Mouse (Mus musculus): ENCODE results near the gene Arih2.
"Not testable (repeated sequence)": the region's sequence is repeated elsewhere in the genome, so short reads cannot be mapped to it uniquely, and the experiment has no call there.

Gene Arih2

DNA sequence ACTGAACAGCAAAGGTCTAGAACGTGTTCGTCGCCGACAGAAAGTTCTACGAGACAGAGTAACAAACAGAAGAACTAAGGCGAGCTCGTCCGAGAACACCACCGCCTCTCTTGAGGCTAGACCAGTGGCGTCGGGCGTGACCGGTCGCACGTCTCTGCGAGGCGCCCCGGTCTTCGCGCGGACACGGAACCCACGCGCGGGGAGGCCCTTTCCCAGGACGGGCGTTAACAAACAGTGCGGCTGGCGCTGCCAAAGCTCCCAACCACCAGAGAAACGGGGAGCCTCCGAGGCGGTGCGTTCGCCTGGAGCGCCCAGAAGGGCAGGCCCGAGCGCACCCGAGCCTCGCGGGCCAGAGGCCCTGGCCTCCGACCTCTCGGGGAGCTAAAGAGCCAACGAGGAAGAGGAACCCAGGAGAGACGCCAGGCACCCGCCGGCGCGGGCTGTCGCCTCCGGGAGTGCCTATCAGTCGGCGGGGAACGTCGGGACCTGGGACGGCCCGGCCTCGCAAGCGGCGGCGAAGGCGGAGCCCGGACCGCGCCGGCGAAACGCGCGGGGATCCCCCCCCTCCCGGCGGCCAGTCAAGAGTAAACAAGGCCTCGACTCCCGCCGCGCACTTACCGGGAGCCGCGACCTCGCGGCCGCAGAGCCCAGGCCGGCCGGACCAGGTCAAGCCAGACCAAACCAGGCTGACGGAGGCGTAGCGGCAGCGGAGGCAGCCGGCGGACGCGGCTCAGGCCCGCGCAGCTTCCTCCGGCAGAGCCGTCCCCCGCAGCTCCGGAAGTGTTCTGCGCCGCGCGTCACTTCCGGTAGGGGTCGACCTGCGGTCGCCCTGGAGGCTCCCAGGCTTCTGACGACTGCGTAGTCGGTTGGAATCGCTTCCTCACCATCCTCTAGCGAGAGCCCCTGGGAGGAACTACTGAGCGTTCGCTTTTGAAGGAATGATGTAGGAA, at the start of gene Arih2:
Gene Arih2 (minus strand): TSS at position 776 of the 950 bp plus-strand sequence.
- DNase-seq: peak; percentile 93

DNA sequence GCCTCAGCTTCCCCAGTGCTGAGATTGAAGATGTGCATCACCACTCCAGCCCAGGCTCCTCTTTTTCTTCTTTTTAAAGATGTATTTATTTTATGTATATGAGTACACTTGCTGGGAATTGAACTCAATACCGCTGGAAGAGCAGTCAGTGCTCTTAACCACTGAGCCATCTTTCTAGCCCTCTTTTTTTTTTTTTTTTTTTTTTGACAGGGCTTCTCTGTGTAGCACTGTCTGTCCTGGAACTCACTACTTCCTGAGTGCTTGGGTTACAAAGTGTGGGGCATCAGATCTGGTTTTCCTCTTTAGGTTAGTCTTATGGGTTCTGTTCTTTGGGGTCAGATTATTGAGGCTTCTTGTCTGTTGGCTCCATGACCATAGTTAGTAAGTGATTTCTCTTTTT, 45.3 kb upstream of the Arih2 start:
- no peak for DNase-seq

DNA sequence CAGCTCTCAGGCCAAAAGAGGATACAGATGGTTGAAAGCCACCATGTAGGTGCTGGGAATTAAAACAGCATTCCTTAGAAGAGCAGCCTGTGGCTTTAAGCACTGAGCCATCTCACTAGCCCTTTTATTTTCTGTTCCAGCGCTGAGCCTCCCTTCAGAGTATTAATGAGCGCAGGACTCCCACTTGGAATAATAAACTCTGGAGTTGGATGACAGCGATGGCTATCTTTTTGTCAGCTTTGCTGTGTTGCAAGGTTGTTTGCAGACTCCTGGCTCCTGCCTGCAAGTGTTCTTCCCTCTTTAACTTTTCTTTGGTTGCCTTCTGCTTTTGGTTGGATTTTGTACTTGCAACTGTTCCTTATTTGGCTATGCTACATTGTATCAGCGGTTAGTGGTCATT, 44.8 kb upstream of the Arih2 start:
- no peak for DNase-seq

GRCm38 (mm10) chr9:108692226-108693041, 43.2 kb upstream of the Arih2 start:
- DNase-seq: peak; percentile 73

DNA sequence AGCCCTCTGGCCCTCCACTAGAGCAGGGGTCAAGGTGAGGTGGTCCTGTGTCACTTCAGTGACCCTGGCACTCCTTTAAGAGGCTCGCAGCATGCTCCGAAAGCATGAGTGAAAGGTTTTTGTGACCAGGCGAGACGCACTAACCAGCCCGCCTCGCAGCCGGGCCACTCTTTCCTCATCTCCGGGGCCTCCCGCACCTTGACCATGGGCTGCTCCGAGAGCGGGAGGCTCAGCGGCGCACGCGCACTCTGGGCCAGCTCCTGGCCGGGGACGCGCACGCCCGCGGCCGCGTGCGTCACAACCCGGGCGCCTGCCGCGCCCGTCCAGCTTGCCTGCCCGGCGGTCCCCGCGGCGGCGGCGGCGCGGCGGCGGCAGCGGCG, 42.6 kb upstream of the Arih2 start:
- peak; percentile 90 for DNase-seq

GRCm38 (mm10) chr9:108691371-108691770, 42.2 kb upstream of the Arih2 start:
- no peak for DNase-seq

GRCm38 (mm10) chr9:108690914-108691313, 41.7 kb upstream of the Arih2 start:
- DNase-seq: no peak

- DNase-seq: no peak
Observed at GRCm38 (mm10) chr9:108689993-108690392, 40.8 kb upstream of the Arih2 start.

DNA sequence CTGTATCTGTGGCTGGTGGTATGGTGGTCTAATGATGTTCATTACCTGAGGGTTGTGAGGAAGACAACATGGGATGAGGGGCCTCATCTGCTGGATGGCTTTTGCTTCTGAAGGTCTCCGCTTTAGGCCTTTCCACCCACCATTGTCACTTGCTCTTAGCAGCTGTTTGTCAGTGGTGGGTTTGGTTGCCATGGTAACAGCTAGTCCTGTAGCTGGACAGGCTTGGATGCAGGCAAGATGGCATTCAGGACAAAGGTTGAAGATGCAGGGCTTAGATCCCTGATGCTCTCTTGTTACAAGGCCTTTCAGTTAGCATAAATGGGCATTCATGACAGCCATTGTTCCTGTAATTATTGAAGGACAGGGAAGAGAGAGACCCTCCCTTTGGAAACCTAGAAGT, 39.9 kb upstream of the Arih2 start, which contains the start of gene Prkar2a:
Gene Prkar2a (plus strand): TSS at position 209 of the 400 bp plus-strand sequence.
- DNase-seq: no peak

DNA sequence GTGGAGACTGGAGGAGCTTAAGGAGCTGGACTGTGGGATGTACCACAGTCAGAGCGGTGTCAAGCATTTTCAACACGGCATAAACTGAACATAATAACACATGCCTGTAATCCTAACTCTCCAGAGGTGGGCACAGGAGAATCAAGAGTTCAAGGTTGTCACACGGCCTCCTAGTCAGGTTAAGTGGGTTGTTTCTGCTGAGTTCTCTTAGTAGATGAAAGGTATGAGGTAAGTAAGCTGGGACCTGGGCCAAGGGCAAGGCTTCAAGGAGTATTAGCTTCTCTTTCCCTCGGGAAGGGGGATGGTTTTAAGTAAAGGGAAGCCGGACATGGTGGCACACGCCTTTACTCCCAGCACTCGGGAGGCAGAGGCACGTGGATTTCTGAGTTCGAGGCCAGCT, 39.3 kb upstream of the Arih2 start:
- DNase-seq: no peak

DNA sequence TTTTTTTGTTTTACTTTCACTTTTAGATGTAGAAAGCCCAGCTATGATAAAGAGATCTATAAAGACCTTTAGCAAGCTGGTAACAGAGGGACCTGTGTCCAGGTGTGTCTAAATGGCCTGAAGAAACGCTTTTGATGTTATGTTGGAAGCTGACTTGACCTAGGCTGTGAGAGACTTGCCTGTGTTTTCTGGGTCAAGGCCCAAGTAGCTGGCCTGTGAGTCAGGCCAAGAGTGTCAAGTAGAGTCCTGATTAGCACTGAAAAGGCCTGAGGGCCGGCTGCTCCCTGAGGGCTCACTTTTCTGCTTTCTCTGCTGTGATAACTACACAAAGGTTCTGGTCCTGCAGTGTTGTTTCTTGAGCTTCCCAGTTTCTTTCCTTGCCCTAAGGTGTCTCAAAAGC, 38.5 kb upstream of the Arih2 start:
- DNase-seq: no peak

- DNase-seq: no peak
Observed at GRCm38 (mm10) chr9:108687181-108687580, 38.0 kb upstream of the Arih2 start.

GRCm38 (mm10) chr9:108686475-108686887, 37.3 kb upstream of the Arih2 start:
- no peak for DNase-seq

DNA sequence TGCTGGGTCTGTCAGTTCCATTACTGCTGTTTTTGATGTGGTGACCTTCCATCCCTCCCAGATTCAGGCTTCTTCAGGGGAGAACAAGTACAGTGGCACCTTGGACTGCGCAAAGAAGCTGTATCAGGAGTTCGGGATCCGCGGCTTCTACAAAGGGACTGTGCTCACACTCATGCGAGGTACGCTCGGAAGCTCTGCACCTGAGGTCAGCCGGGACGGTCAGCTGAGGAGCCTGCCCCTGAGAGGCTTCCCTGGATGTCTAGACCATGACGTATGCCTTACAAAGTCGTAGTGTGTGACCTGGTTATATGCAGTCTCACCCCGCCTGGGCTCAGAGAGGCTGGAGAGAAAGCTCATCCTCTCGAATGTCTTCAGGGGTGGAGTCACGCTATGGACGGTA, 30.8 kb upstream of the Arih2 start:
- DNase-seq: no peak

GRCm38 (mm10) chr9:108673151-108673550, 24.0 kb upstream of the Arih2 start:
- DNase-seq: no peak

- no peak for DNase-seq
Observed at GRCm38 (mm10) chr9:108669875-108670274, 20.7 kb upstream of the Arih2 start.

GRCm38 (mm10) chr9:108662660-108663059, 13.5 kb upstream of the Arih2 start:
- DNase-seq: no peak

GRCm38 (mm10) chr9:108661677-108662612, 12.8 kb upstream of the Arih2 start, which contains the start of gene Slc25a20:
TSS of gene Slc25a20 (plus strand) at chr9:108662088.
- peak; percentile 91 for DNase-seq

DNA sequence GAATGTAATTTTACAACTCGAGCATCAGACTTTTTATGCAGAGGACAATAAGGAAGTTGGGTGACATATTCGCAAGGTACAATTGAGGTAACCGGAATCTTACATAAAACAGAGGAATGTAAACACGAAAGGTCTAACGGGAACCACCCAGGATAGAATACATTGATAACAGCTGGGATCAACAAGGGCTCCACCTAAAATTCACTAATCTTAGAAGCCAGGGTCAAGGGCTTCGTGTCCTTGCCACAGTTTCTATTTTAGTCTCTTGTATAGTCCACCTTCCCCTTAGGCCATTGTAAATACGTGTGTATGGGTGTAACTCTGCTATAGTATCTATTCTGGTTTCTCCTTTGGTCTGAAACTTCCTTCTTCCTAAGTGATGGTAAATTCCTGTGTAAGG, 6.7 kb upstream of the Arih2 start:
- not testable (repeated sequence) for DNase-seq

DNA sequence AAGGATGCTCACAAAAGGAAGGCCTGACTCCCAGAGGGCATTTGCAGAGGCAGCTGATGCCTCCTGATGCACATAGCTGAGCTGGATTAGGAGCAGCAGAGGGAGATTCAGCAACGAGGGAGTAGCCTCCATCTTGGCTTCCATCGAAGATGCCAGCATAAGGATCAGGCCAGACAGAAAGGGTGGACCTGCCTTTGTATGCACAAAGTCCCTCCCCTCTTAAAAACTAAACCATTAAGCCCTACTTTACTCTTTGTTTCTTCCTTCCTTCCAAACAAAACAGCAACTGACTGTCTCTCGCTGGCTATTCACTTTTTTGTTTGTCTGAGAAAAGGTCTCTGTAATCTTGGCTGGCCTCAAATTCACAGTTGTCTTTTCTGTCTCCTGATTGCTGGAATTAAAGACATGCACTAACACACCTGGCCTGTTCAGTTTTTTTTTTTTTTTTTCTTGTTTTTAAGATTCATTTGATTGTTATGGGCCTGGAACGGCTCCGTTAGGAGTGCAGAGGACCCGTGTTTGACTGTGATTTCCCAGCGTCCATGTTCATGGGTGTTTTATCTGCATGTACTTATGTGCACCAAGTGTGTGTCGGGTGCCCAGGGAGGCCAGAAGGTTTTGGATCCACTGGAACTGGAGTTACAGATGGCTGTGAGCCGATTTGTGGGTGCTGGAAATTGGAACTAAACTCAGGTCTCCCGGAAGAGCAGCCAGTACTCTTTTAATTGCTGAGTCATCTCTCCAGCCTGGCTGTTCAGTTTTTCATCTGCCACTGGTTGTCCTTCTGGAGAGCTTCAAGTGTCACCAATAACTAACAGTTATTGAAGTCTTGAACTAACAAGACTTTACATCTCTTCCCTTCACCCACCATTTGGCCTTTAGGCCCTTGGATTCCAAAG, 5.6 kb upstream of the Arih2 start:
- no peak for DNase-seq
